ENCODE assay signal across 10 mouse cellular contexts in genomic region chr6:129233366-129233954, GRCm38 (mm10). TPM values are rescaled to one million over a fixed set of nuclear protein-coding genes. Genes with fewer than 3 reads are reported as not detected.
DNase-seq lines count a peak whose midpoint lies in the region; ATAC-seq and TF ChIP-seq lines count a peak whose summit lies in the region.
"Had no signal": no experiment of that assay in that cellular context is flagged by ENCODE, and none has a peak within 500 bp of the region (broad histone marks: within the 10 kb centered on the region; RNA-seq: fewer than 3 reads in every experiment).

No protein-coding gene starts in this region.

- no peak for TF ChIP-seq CTCF in lung, embryonic 14.5 days (IDR thresholded peaks at IDR 0.05; ENCODE audit: low read depth)
- no peak for TF ChIP-seq CTCF in bone marrow macrophage, adult 2 months (IDR thresholded peaks at IDR 0.05; ENCODE audit: low read depth, low read length)
- no peak for TF ChIP-seq CTCF in liver, postnatal 0 days (IDR thresholded peaks at IDR 0.05; ENCODE audit: low read depth)
- no peak for TF ChIP-seq CTCF in midbrain, postnatal 0 days (IDR thresholded peaks at IDR 0.05)

- no peak overlapping the region for H3K4me3 ChIP-seq in lung, embryonic 14.5 days (ENCODE audit: low read depth, low read length)
- no peak overlapping the region for H3K4me3 ChIP-seq in bone marrow macrophage, adult 2 months (ENCODE audit: insufficient read depth, low read length)
- no peak overlapping the region for H3K4me3 ChIP-seq in liver, postnatal 0 days (ENCODE audit: low read depth, low read length)
- no peak overlapping the region for H3K4me3 ChIP-seq in midbrain, postnatal 0 days (ENCODE audit: low read depth, low read length)

- no peak overlapping the region for H3K4me2 ChIP-seq in lung, embryonic 14.5 days
- peak overlapping the region; percentile 46 for H3K4me2 ChIP-seq in liver, postnatal 0 days (ENCODE audit: low read depth, low read length)
- no peak overlapping the region for H3K4me2 ChIP-seq in midbrain, postnatal 0 days (ENCODE audit: low read depth, low read length, poor library complexity, severe bottlenecking)

- 71% methylated on average over 6 of the region's 6 CpGs for WGBS in lung, embryonic 14.5 days
- 55% methylated on average over 6 of the region's 6 CpGs for WGBS in liver, postnatal 0 days (ENCODE audit: insufficient replicate concordance)
- 91% methylated on average over 6 of the region's 6 CpGs for WGBS in midbrain, postnatal 0 days

- no peak for TF ChIP-seq POLR2A in bone marrow macrophage, adult 2 months (IDR thresholded peaks at IDR 0.05; ENCODE audit: borderline replicate concordance, low read depth, low read length)

- H3K4me1 ChIP-seq in lung, embryonic 14.5 days (ENCODE audit: insufficient read depth) = peaks cover 21% of the 10 kb centered on the region
- peaks cover 69% of the 10 kb centered on the region for H3K4me1 ChIP-seq in bone marrow macrophage, adult 2 months (ENCODE audit: control insufficient read depth, insufficient read depth, low read length)
- peaks cover 70% of the 10 kb centered on the region for H3K4me1 ChIP-seq in liver, postnatal 0 days (ENCODE audit: insufficient read depth)
- no peaks in the 10 kb centered on the region for H3K4me1 ChIP-seq in midbrain, postnatal 0 days (ENCODE audit: insufficient read depth, low read length)

- no peaks in the 10 kb centered on the region for H3K27me3 ChIP-seq in lung, embryonic 14.5 days (ENCODE audit: insufficient read depth, low read length)
- H3K27me3 ChIP-seq in liver, postnatal 0 days (ENCODE audit: insufficient read depth, low read length) = no peaks in the 10 kb centered on the region
- no peaks in the 10 kb centered on the region for H3K27me3 ChIP-seq in midbrain, postnatal 0 days (ENCODE audit: insufficient read depth, low read length)

- H3K9me3 ChIP-seq in lung, embryonic 14.5 days (ENCODE audit: low read depth, low read length) = no peaks in the 10 kb centered on the region
- no peaks in the 10 kb centered on the region for H3K9me3 ChIP-seq in liver, postnatal 0 days (ENCODE audit: low read length)
- H3K9me3 ChIP-seq in midbrain, postnatal 0 days (ENCODE audit: low read length) = no peaks in the 10 kb centered on the region

- no peak for ATAC-seq in lung, embryonic 14.5 days (ENCODE audit: insufficient read depth)
- no peak for ATAC-seq in liver, postnatal 0 days
- no peak for ATAC-seq in midbrain, postnatal 0 days (ENCODE audit: low FRiP score)
- ATAC-seq: forebrain, embryonic 14.5 days had no signal

- no peaks in the 10 kb centered on the region for H3K36me3 ChIP-seq in lung, embryonic 14.5 days (ENCODE audit: insufficient read depth)
- H3K36me3 ChIP-seq in liver, postnatal 0 days (replicated peaks; ENCODE audit: insufficient read depth, low read length) = no peaks in the 10 kb centered on the region
- no peaks in the 10 kb centered on the region for H3K36me3 ChIP-seq in midbrain, postnatal 0 days (ENCODE audit: insufficient read depth, low read length)

- H3K27ac ChIP-seq in lung, embryonic 14.5 days (ENCODE audit: low read depth) = peak overlapping the region; percentile 55
- peak overlapping the region; percentile 100 for H3K27ac ChIP-seq in bone marrow macrophage, adult 2 months (ENCODE audit: insufficient read depth, low read depth, low read length)
- H3K27ac ChIP-seq in liver, postnatal 0 days (ENCODE audit: low read depth) = peak overlapping the region; percentile 91
- H3K27ac ChIP-seq in midbrain, postnatal 0 days (ENCODE audit: low read depth, low read length) = no peak overlapping the region

- H3K9ac ChIP-seq in lung, embryonic 14.5 days = no peak overlapping the region
- H3K9ac ChIP-seq in liver, postnatal 0 days (replicated peaks) = peak overlapping the region; percentile 42
- H3K9ac ChIP-seq in midbrain, postnatal 0 days (replicated peaks; ENCODE audit: low read length, poor library complexity, severe bottlenecking) = no peak overlapping the region

- DNase-seq in gastrocnemius, adult 18-20 months (ENCODE audit: low spot score) = peak; percentile 18
- DNase-seq in gastrocnemius, postnatal 10 days = no peak
- DNase-seq in lung, embryonic 14.5 days = no peak
- no peak for DNase-seq in lung, postnatal 36 days
- no peak for DNase-seq in liver, postnatal 0 days
- DNase-seq in midbrain, postnatal 0 days (ENCODE audit: low spot score) = no peak
- DNase-seq in neural tube, embryonic 10.5 days (ENCODE audit: extremely low spot score, low spot score) = no peak

- no peak for TF ChIP-seq EP300 in liver, postnatal 0 days (IDR thresholded peaks at IDR 0.05; ENCODE audit: low read depth)

RNA-seq across cellular contexts. Expression of gene Cd69, which starts 41.8 kb away (rescaled TPM):
- under 1 TPM in 1 of 2 experiments, not detected in 1; 0.12 TPM for total RNA-seq in gastrocnemius, adult 18-20 months (2021)
- under 1 TPM; 0.16 to 0.23 TPM for total RNA-seq in gastrocnemius, postnatal 10 days (2021)
- not detected in 2 replicates for polyA plus RNA-seq in lung, embryonic 14.5 days (2014; fragmentation: Nextera tagmentation; extraction: Ambion mirVana)
- polyA plus RNA-seq in bone marrow macrophage, adult 2 months (2012; ENCODE audit: insufficient read depth, insufficient read length, missing spikeins) = 1.7 and 2.1 TPM in 2 replicates
- polyA plus RNA-seq in liver, postnatal 0 days (2015; fragmentation: Nextera tagmentation; extraction: Ambion mirVana) = 1.0 and 1.5 TPM in 2 replicates
- not detected in 2 replicates for total RNA-seq in midbrain, postnatal 0 days (2014; rRNA removed)
- polyA plus RNA-seq in midbrain, postnatal 0 days (2015; fragmentation: Nextera tagmentation; extraction: Ambion mirVana) = not detected in 2 replicates
- total RNA-seq: left cerebral cortex, adult 18-20 months had no signal
- polyA plus RNA-seq: forebrain, embryonic 14.5 days had no signal

RNA-seq across cellular contexts. Expression of gene Clec2d, which starts 53.0 kb away (rescaled TPM):
- 10 to 100 TPM; 54.9 to 94.0 TPM for total RNA-seq in gastrocnemius, adult 18-20 months (2021)
- 10 to 100 TPM; 45.3 to 49.5 TPM for total RNA-seq in gastrocnemius, postnatal 10 days (2021)
- polyA plus RNA-seq in lung, embryonic 14.5 days (2014; fragmentation: Nextera tagmentation; extraction: Ambion mirVana) = 0.51 and 0.59 TPM in 2 replicates
- 99.8 and 118 TPM in 2 replicates for polyA plus RNA-seq in bone marrow macrophage, adult 2 months (2012; ENCODE audit: insufficient read depth, insufficient read length, missing spikeins)
- polyA plus RNA-seq in liver, postnatal 0 days (2015; fragmentation: Nextera tagmentation; extraction: Ambion mirVana) = 2.3 and 3.0 TPM in 2 replicates
- 11.0 and 12.9 TPM in 2 replicates for total RNA-seq in midbrain, postnatal 0 days (2014; rRNA removed)
- 0.13 TPM in 1 of 2 replicates, not detected in the other for polyA plus RNA-seq in midbrain, postnatal 0 days (2015; fragmentation: Nextera tagmentation; extraction: Ambion mirVana)
- polyA plus RNA-seq: forebrain, embryonic 14.5 days had no signal

Comparison
In these comparisons a context has a peak if more than half of its experiments do, and no peak if none do; other contexts are left out.
1. RNA of gene Clec2d, which starts 53.0 kb away (polyA plus RNA-seq): 99.8 to 118 TPM in bone marrow macrophage, adult 2 months; 2.3 to 3.0 TPM in liver, postnatal 0 days, 0.51 to 0.59 TPM in lung, embryonic 14.5 days and 0.13 TPM in midbrain, postnatal 0 days; every median in the first group is over 10 times any median in the second.